Mouse (Mus musculus) forebrain, embryonic 15.5 days (tissue): ENCODE measurements at regions not wholly inside any gene's neighbourhood (a gene's known extent, or its start where the extent isn't known, plus 50 kb on each side); places are given as distances from the start of the nearest gene placed in this dataset.

Experiments
- ATAC-seq: fragments of 200-750 bp; cut with Nextera tagmentation; replicated peaks from 2 replicates; pipeline ENCODE4 v1.8.0; 2017; ENCODE audit warnings: mild to moderate bottlenecking, moderate TSS enrichment, moderate library complexity
- H3K27ac ChIP-seq: fragments of 300-500 bp; sonication (generic); replicated peaks from 2 replicates; pipeline ENCODE4 v1.5.1; 2015; ENCODE audit warnings: mild to moderate bottlenecking, inconsistent platforms
- H3K27me3 ChIP-seq: fragments of 300-500 bp; sonication (generic); 2 replicates; pipeline ENCODE4 v1.6.1; 2015; ENCODE audit warnings: inconsistent platforms
- H3K36me3 ChIP-seq: fragments of 300-500 bp; sonication (generic); 2 replicates; pipeline ENCODE4 v1.6.1; 2015; ENCODE audit warnings: mild to moderate bottlenecking, inconsistent platforms
- H3K4me1 ChIP-seq: fragments of 300-500 bp; sonication (generic); 2 replicates; pipeline ENCODE4 v1.6.1; 2015; ENCODE audit warnings: inconsistent platforms
- H3K4me2 ChIP-seq: fragments of 300-500 bp; sonication (generic); replicated peaks from 2 replicates; pipeline ENCODE4 v1.6.1; 2015; ENCODE audit warnings: mild to moderate bottlenecking, inconsistent platforms
- H3K4me3 ChIP-seq: fragments of 300-500 bp; sonication (generic); 2 replicates; pipeline ENCODE4 v1.5.1; 2015; ENCODE audit warnings: mild to moderate bottlenecking, inconsistent platforms
- H3K9ac ChIP-seq: fragments of 300-500 bp; sonication (generic); replicated peaks from 2 replicates; pipeline ENCODE4 v1.6.1; 2015; ENCODE audit warnings: mild to moderate bottlenecking, inconsistent platforms
- H3K9me3 ChIP-seq: fragments of 300-500 bp; sonication (generic); 2 replicates; pipeline ENCODE4 v1.6.1; 2016; ENCODE audit warnings: inconsistent platforms
- WGBS: fragments of 180-500 bp; shearing (Covaris S2); methylation state at CpG from one replicate; pipeline ENCODE4 v1.1.7; 2015; ENCODE audit warnings: mixed read lengths; 5-methylcytosine and 5-hydroxymethylcytosine counted together

GRCm38 (mm10) chr16:29775879-29776278 is 196.7 kb downstream of the Opa1 start:
- no peaks in the 10 kb centered on the region for H3K27me3 ChIP-seq
- H3K27ac ChIP-seq = no peak overlapping the region
- no peak overlapping the region for H3K9ac ChIP-seq
- no peak overlapping the region for H3K4me3 ChIP-seq
- peaks cover 12% of the 10 kb centered on the region for H3K4me1 ChIP-seq
- no peaks in the 10 kb centered on the region for H3K9me3 ChIP-seq
- 49% methylated on average over 5 of the region's 5 CpGs for WGBS
- no peaks in the 10 kb centered on the region for H3K36me3 ChIP-seq
- ATAC-seq = no peak
- no peak overlapping the region for H3K4me2 ChIP-seq

- Histone ChIP-seq H3K9ac (no peak overlapping the region), H3K4me2 (no peak overlapping the region), H3K27ac (no peak overlapping the region), H3K4me3 (no peak overlapping the region), H3K36me3 (no peaks in the 10 kb centered on the region), H3K27me3 (no peaks in the 10 kb centered on the region), H3K9me3 (no peaks in the 10 kb centered on the region; the same call in 1 of the 2 replicates), H3K4me1 (no peaks in the 10 kb centered on the region)
- 81% methylated on average over 4 of the region's 4 CpGs for WGBS
- ATAC-seq = no peak
These were observed 203.3 kb downstream of the Opa1 start for GRCm38 (mm10) chr16:29782441-29782840.

GRCm38 (mm10) chr16:29785114-29785513 is 206.0 kb downstream of the Opa1 start:
- Histone ChIP-seq H3K4me3 (no peak overlapping the region), H3K36me3 (no peaks in the 10 kb centered on the region), H3K27me3 (no peaks in the 10 kb centered on the region), H3K9ac (no peak overlapping the region), H3K27ac (no peak overlapping the region), H3K4me1 (no peaks in the 10 kb centered on the region), H3K4me2 (no peak overlapping the region), H3K9me3 (no peaks in the 10 kb centered on the region; the same call in 1 of the 2 replicates)
- no peak for ATAC-seq
- WGBS = 100% methylated on average over 3 of the region's 3 CpGs

- H3K27me3 ChIP-seq = no peaks in the 10 kb centered on the region
- H3K4me3 ChIP-seq = no peak overlapping the region
- WGBS = 90% methylated on average over 8 of the region's 8 CpGs
- H3K4me2 ChIP-seq = no peak overlapping the region
- H3K4me1 ChIP-seq = no peaks in the 10 kb centered on the region
- H3K9ac ChIP-seq = no peak overlapping the region
- no peak overlapping the region for H3K27ac ChIP-seq
- H3K9me3 ChIP-seq = no peaks in the 10 kb centered on the region; the same call in 1 of the 2 replicates
- ATAC-seq = no peak
- no peaks in the 10 kb centered on the region for H3K36me3 ChIP-seq
These were observed 207.4 kb downstream of the Opa1 start for GRCm38 (mm10) chr16:29786540-29786939.

- H3K4me3 ChIP-seq = no peak overlapping the region
- no peak overlapping the region for H3K27ac ChIP-seq
- H3K9ac ChIP-seq = no peak overlapping the region
- WGBS = 79% methylated on average over 5 of the region's 5 CpGs
- no peaks in the 10 kb centered on the region for H3K27me3 ChIP-seq
- H3K9me3 ChIP-seq = no peaks in the 10 kb centered on the region; the same call in 1 of the 2 replicates
- H3K36me3 ChIP-seq = no peaks in the 10 kb centered on the region
- ATAC-seq = no peak
- no peaks in the 10 kb centered on the region for H3K4me1 ChIP-seq
- H3K4me2 ChIP-seq = no peak overlapping the region
These were observed 208.7 kb downstream of the Opa1 start for GRCm38 (mm10) chr16:29787633-29788511.

GRCm38 (mm10) chr16:29790064-29790463 is 210.9 kb downstream of the Opa1 start:
- Histone ChIP-seq H3K27ac (no peak overlapping the region), H3K4me3 (no peak overlapping the region), H3K9ac (no peak overlapping the region), H3K27me3 (no peaks in the 10 kb centered on the region), H3K9me3 (no peaks in the 10 kb centered on the region; the same call in 1 of the 2 replicates), H3K4me2 (no peak overlapping the region), H3K36me3 (no peaks in the 10 kb centered on the region), H3K4me1 (no peaks in the 10 kb centered on the region)
- 93% methylated on average over 3 of the region's 3 CpGs for WGBS
- ATAC-seq = no peak

GRCm38 (mm10) chr16:29799250-29799649 is 220.1 kb downstream of the Opa1 start:
- Histone ChIP-seq H3K9me3 (no peaks in the 10 kb centered on the region), H3K36me3 (no peaks in the 10 kb centered on the region), H3K9ac (no peak overlapping the region), H3K4me1 (peaks cover 5% of the 10 kb centered on the region; the same call in 1 of the 2 replicates), H3K27me3 (no peaks in the 10 kb centered on the region), H3K4me2 (no peak overlapping the region), H3K4me3 (no peak overlapping the region), H3K27ac (no peak overlapping the region)
- ATAC-seq = no peak
- 45% methylated on average over 3 of the region's 3 CpGs for WGBS

GRCm38 (mm10) chr16:29799893-29800292 is 220.8 kb downstream of the Opa1 start:
- Histone ChIP-seq H3K4me3 (no peak overlapping the region), H3K27ac (no peak overlapping the region), H3K9ac (no peak overlapping the region), H3K9me3 (no peaks in the 10 kb centered on the region), H3K36me3 (no peaks in the 10 kb centered on the region), H3K27me3 (no peaks in the 10 kb centered on the region), H3K4me2 (no peak overlapping the region), H3K4me1 (peaks cover 5% of the 10 kb centered on the region; the same call in 1 of the 2 replicates)
- ATAC-seq = no peak
- 86% methylated on average over 3 of the region's 3 CpGs for WGBS

- Histone ChIP-seq H3K9ac (no peak overlapping the region), H3K27me3 (no peaks in the 10 kb centered on the region)
These were observed 221.3 kb downstream of the Opa1 start for GRCm38 (mm10) chr16:29800457-29800856.

GRCm38 (mm10) chr16:29802085-29802484 is 223.0 kb downstream of the Opa1 start:
- peaks cover 5% of the 10 kb centered on the region; the same call in 1 of the 2 replicates for H3K4me1 ChIP-seq
- no peaks in the 10 kb centered on the region for H3K27me3 ChIP-seq
- H3K9ac ChIP-seq = no peak overlapping the region
- ATAC-seq = no peak
- no peak overlapping the region for H3K4me3 ChIP-seq
- no peaks in the 10 kb centered on the region for H3K36me3 ChIP-seq
- H3K27ac ChIP-seq = no peak overlapping the region
- no peaks in the 10 kb centered on the region for H3K9me3 ChIP-seq
- 89% methylated on average over 7 of the region's 7 CpGs for WGBS
- H3K4me2 ChIP-seq = no peak overlapping the region

More at GRCm38 (mm10) chr16:29800457-29800856, 221.3 kb downstream of the Opa1 start:
- Histone ChIP-seq H3K9me3 (no peaks in the 10 kb centered on the region), H3K36me3 (no peaks in the 10 kb centered on the region), H3K27ac (no peak overlapping the region), H3K4me3 (no peak overlapping the region), H3K4me2 (no peak overlapping the region), H3K4me1 (peaks cover 5% of the 10 kb centered on the region; the same call in 1 of the 2 replicates)
- ATAC-seq = no peak
- 3% methylated on average over 2 of the region's 2 CpGs for WGBS

- Histone ChIP-seq H3K9me3 (no peaks in the 10 kb centered on the region), H3K27me3 (no peaks in the 10 kb centered on the region), H3K4me1 (0 out of 2 replicates have a peak, but pooled peaks cover 3% of the 10 kb centered on the region), H3K4me3 (no peak overlapping the region), H3K9ac (no peak overlapping the region), H3K27ac (no peak overlapping the region), H3K4me2 (no peak overlapping the region), H3K36me3 (no peaks in the 10 kb centered on the region)
- no peak for ATAC-seq
- 59% methylated on average over 6 of the region's 6 CpGs for WGBS
These were observed 223.5 kb downstream of the Opa1 start for GRCm38 (mm10) chr16:29802603-29803002.

GRCm38 (mm10) chr16:29807859-29808258 is 228.7 kb downstream of the Opa1 start:
- Histone ChIP-seq H3K27ac (no peak overlapping the region), H3K9me3 (no peaks in the 10 kb centered on the region), H3K36me3 (no peaks in the 10 kb centered on the region), H3K4me1 (peaks cover 4% of the 10 kb centered on the region), H3K27me3 (no peaks in the 10 kb centered on the region), H3K4me2 (no peak overlapping the region), H3K9ac (no peak overlapping the region), H3K4me3 (no peak overlapping the region)
- ATAC-seq = no peak
- WGBS = 49% methylated on average over 5 of the region's 5 CpGs
